Mouse (Mus musculus) telencephalon, adult 2 months (tissue): ENCODE data around the gene Sema3g.

Experiments used
- DNase-seq: peaks from one replicate; pipeline ENCODE4 v3.0.0-alpha.2; 2011; ENCODE audit warnings: low read depth, low spot score

Sema3g gene

DNA sequence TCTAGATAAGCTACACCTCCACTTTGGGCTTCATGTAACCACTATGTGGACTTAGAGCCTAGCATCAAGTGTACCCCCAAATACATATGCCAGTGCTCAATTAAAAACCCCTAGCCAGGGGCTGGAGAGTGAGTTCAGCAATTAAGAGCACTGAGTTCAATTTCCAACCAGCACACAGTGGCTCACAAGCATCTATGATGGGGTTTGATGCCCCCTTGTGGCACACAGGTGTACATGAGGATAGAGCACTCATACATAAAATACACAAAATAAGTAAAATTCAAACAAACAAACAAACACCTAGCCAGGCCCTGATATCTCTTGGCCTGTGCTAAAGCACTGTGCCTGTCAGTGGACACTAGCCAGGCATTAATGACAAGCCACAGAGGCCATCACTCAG lies 21.7 kb upstream of the Sema3g start:
- no peak for DNase-seq

DNA sequence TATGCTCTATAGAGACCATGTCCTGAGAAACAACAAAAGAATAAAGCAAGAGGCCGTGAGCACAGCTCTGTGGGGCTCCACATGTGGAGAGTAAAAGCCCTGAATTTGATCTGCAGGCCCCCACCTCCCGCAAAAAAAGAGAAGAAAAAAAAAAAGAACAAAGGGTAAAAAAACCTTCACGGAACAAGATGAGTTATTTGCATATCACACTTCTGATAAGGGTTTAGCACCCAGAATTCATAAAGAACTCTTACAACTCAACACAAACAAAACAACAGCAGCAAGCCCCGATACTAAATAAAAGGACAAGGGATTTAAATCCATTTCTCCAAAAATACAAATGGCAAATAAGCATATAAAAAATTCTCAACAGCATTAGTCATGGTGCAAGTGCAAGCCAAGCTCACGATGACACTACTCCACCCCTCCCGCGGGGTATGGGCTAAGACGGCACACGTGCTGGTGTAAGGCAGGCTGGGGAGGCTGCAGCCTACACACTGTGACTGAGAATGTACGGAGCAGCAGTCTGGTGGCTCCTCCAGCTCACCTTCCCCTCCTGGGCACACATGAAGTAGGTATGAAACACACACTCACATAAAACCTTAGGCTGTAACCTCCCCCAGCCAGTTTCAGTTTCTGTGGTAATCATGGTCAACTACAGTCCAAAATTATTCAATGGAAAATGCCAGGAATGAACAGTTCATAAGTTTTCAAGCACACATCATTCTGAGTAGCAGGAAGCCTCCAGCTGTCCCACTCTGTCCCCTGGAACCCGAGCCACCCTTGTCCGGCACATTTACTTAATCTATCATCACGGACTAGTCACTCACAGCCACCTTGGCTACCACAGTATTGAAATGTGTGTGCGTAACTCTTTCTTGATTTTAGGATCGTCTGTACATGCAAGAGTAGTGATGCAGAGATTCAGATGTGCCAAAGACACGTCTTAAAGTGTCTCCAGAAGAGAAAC lies 19.8 kb upstream of the Sema3g start:
- DNase-seq, result peak; percentile 64

DNA sequence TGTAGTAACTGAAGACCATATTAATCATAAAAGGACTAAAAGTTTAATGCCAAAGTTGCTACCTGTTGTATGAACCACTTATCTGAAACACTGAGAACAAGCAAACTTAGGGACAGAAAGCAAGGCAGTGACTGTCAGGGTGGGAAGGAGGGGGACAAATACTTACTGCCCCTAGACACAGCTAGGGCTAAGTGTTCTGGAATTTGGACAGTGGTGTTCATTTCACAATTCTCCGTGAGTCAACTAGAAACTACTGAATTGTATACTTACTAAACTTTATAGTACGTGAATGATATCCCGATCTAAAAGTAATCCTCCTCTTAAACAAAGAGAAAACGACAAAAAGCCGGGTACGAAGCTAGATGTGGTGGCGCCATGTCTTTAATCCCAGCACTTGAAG lies 18.1 kb upstream of the Sema3g start:
- no peak for DNase-seq

DNA sequence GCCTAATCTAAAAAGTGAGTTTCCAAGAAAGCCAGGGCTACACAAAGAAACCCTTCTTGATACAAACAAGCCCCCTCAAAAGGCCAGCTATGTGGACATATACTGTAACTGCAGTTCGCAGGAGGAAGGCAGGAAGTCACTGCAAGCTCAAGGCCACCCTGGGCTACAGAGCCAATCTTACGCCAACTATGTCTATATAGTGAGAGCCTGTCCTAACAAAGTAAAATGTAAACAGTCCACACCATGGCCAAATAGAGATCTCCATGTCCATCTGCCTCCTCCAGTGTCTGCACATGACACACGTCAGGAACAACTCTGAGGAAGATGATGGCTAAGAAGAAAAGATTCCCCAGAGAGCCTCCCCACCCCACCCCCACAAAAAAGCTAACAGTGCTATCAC lies 17.6 kb upstream of the Sema3g start:
- no peak for DNase-seq

DNA sequence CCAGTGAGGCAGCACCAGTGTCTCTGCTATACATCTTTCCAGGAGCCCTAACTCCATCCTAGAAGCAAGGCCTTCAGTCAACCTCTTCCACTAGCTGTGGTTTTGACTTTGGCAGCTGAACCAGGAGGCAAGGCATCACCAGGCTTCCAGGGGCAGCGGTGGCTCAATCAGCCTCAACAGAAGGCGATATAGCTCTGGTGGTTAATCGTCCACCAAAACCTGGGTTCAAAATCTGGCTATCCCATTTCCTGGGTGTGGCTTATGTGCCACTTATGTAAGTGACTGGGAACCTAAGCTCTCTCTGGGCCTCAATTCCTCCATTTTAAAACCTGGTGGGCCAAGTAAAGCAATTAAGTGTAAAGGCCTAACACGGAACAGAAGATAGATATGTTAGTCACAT lies 12.8 kb upstream of the Sema3g start:
- DNase-seq, result no peak

DNA sequence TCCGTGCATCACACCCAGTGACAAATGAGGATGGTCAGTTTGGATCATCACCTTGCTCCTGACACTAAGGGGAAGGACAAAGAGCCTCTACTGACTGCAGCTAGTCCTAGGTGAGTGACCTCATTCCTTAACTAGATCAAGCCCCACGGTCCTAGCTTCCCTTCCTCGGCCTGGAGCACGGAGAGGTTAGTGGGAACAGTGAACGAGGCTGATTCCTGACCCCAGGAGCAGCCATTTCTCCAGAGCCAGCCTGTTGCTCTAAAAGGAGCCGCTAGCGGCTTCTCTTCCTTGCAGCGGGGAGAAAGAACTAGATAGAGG lies 12.5 kb upstream of the Sema3g start:
- no peak for DNase-seq

DNA sequence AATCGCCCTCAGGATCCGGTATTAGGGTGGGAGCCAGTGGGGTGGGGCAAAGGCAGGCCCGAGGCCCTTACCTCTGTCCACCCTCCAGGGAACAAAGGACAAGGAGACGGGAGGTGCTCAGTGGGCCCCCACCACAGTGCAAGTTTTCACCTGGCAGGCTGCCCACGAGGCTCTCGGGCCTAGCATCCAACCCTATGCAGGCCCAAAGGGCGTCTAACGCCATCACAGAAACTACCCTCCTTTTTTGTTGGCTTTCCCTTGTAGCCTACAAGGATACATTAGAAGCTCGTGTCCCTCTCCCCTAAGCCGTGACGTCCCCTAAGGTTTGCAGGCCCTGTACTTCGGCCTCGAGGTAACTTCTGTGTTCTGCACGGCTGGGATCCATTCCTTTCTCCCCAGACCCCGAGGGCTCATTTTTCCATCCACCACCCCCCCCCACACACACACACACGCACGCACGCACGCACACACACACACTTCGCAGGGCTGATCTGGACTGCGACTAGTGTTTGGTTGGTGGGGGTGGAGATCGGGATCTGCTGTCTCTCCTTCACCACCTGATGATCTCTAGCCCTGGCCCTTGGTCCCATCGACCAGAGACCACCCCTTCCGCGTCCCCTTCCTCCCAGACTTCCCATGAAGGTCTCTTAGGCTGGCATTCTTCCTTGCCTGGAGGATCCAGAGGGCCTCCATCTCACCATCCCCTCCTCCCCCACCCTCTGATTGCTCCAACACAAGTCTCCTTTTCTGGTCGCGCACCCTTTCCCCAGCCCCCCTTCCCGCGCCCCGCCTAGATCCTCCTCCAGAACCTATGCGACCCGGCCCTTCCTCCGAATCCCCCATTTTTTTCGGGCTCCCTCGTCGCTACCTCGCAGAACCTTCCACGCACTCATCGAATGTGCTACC lies 11.8 kb upstream of the Sema3g start:
- no peak for DNase-seq

DNA sequence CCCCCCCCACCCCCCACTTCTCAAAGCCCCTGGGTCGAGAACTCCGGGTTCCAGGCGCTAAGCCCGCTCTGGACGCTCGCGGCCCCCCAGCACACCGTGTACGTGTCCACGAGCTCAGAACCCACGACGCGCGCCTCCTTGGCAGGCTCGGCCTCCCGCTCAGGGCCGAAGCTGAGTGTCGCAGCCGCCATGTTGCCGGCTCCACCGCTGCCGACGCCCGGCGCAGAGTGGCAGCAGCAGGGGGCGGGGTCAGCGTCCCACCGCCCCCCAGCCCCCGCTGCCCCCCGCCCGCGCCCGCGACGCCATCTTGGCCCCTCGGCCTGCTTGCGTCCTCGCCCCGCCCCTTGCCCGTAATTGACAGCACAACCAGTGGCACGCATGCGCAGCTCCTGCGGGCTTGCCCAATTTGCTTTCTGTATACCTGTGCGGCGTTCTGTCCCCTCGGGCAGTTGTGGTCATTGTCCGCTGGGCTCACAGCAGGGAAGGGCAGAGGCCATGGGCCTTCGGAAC lies 11.1 kb upstream of the Sema3g start:
- DNase-seq, result peak; percentile 83

DNA sequence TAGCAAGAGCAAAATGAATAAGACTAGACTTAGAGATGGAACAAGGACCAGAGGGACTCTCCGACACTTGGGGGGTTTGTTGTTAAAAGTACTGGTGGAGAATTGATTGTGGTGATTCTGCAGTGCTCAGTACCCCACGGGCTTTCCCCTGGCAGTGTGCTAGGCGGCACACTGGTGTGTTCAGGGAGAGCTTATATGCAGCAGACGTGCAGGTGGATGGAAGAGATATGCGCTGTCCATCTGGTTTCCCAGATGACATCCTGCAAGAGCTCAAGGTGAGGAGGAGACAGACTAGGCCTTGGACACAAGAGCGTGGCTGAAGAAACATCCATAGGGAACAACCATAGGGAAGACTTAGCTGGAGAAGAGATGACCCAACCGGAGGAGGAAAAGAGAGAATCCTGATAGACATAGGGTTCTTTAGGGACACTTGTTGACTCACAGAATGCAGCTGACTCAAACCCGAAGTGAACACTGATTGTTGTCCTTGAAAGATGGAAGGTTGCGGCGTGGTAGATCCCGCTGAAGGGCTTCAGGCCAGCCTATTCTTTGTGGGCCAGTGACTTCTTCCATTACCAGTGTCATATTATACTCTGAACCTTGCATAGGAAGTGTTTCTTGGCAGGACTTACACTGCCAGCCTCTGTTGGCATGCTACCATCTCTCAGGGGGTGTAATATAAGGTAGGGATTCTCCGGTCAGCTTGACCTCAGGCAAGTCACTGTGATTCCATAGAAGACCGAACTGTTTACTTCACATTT lies 10.4 kb upstream of the Sema3g start:
- no peak for DNase-seq

DNA sequence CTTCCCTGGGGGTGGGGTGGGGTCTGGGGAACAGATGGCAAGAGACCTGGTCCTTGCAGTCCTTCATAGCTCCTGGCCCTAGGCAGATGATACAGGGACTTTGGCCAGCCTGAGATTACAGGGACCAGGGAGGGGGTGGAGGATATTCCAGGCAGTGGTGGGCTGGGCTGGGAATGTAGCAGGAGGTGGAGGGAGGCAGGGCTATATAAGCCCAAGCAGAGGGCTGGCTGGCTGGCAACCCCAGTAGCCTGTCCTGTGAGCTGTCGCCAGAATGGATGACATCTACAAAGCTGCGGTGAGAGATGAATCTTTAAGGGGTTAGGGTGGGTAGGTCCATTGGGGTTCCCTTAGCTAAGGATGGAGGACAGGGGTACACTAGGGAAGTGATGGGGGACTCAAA lies 9.6 kb upstream of the Sema3g start, which contains the start of gene Tnnc1:
Tnnc1 (plus strand) TSS at position 229 of the 400 bp plus-strand sequence.
- no peak for DNase-seq

DNA sequence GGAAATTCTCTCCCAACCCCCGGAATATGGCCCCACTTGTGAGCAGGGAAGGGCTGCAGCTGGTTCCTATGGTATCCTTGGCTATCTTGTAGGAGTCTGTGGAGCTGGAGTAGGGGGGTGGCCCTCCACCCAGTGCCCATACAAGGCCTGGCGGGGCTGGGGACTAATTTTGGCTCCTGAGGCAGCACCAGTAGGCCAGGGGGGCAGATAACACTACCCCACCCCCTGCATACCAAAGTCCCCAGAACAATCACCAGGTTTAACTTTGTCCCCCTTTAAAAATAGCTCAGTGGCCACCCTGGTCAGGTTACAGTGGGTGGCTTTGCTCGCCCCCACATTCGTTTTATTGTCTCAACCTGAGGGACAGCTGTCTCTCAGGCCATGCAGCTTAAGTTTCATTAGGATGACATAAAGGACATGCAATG lies 8.5 kb upstream of the Sema3g start:
- DNase-seq, result no peak

DNA sequence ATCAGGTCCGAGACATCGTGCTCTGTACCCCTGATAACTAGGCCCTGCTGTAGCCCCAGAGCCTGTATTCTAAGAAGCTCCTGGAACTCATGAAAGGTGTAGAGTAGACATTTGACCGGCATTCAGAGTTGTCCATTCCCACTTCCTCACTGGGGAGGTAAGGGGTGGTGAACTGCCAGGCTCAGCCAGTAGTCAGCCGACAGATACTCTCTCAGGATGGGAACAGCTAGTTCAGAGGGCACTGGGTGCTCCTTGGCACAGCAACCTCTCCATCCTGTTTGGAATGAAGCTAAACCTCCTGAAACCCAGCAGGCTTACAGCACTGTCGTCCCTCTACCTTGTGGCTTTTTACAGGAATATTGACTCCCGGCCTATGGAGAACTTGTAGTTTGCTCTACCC lies 5.8 kb upstream of the Sema3g start:
- DNase-seq, result no peak

DNA sequence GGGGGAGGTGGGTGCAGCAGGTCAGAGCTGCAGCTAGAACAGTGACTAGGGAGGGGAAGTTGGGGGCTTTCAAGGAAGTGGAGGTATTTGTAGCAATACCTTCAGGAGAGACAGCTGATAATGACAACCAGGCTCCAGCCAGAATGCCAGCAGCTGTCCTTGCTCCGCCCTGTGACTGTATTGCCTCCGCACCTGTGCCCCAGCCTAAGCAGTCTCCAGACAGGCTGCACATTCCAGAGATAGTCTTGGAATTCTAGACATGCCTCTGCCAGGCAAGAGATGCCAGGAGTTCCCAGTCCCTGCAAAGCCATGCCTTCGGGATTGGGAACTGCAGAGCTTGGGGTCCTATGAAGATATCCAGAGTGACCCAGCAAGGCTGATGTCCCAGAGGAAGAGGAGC lies 5.2 kb upstream of the Sema3g start:
- DNase-seq, result no peak

DNA sequence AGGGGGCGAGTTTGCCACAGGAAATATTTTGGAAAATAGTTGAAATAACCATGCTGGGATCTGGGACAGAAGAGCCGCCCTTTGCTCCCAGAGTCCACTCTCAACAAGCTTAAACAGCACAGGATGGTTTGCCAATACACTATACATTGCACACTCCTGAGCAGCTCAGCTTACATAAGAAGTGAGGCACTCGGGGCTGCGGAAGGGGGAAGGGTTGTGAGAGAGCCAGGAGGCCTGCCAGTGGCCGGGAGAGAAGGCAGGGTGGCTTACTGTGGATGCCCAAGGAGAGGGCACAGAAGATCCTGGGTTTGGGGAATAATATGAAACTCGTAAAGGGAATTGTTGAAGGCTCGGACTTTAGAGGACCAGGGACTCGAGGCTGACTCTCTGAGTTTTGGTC lies 3.8 kb upstream of the Sema3g start:
- no peak for DNase-seq

DNA sequence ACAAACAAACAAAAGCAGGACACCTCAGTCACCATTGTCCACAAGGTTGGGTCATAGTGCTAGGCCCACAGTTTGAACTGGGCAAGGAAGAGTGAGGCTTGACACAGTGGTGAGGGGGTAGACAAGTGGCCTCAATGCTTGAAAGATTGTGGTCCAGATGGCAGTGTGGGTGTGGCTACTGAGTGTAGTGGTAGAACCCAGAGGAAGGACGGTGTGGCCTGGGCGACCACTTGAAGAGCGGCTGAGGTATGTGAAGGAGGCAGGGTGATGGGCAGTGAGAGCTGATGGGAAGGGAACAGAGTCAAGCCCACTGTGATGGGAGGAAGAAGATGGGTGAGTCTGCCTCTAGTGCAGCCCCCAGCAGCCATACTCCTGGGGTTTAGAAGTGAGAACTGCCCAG lies 3.0 kb upstream of the Sema3g start:
- DNase-seq, result no peak

DNA sequence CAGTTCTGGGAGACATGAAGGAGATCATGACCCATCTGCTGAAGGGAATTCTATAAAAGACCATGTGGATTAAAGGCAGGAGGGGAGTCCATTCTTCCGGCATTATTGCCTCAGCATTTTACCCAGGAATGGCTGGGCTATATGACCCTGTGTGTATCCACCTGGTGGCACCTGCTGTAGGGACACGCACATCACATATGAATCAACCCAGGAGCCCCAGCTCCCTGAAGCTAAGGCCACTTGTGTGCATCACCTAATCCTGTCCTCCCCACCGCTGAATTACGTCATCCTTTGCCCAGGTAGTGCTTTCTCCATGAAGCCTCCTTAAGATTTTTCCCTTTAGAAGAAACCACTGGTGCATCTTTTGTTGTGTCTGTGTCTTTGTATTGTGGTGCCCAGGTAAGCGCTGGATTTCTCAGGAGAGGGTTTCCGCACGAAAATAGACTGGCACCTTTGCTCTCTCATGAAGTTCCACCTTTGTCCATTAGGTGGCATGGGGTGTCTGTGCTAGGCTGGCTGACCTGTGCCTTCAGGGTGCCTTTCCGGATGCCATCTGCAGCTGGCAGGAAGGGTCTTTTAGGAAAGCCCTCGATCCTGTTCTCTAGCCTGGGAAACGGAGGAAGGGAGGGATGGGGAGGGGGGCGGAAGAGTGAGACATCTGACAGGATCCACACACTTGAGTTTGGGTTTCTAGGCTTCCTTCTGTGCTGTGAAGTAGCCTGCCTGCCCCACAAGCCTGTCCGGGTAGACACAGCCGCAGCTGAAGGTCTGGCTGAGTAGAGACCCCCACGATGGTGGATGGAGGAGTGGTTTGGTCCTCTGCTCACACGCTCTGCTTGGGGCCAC lies 2.3 kb upstream of the Sema3g start:
- no peak for DNase-seq

DNA sequence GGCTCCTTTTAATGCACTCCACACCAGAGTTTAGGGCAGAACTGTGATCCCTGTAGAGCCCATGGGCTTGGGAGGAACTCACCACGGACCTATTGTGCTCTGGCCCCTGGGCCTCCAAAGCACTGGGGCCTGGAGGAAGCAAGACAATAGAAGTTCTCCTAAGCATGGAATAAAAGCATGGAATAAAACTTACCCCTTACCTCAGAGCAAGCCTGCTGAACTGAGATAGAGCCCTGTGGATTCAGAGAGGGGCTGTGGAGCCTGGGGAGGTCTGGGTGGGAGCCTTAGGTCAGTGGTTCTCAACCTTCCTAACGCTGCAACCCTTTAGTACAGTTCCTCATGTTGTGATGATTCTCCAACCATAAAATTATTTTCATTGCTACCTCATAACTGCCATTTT lies 814 bp upstream of the Sema3g start, which contains the start of gene Nisch:
Nisch (minus strand) TSS at position 101 of the 400 bp plus-strand sequence.
- no peak for DNase-seq

DNA sequence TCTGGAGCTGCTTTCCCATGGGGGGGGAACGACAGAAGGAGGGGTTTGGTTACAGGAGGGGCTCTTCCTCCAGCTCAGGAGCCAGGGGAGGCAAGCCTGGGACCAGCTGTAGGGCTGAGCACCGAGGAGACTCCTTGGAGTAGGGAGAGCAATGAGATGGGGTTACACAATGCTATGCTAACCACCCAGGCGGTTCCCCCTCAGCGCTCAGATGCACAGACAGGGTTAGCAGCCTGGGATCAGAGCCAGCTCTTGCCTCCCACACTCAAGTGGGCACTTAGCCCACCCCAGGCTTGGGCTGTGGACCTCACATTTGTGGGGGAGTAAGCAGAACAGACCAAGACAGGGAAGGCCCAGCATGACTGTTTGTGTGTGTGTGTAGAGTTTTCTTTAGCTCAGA lies 9.3 kb downstream of the Sema3g start:
- DNase-seq, result no peak

DNA sequence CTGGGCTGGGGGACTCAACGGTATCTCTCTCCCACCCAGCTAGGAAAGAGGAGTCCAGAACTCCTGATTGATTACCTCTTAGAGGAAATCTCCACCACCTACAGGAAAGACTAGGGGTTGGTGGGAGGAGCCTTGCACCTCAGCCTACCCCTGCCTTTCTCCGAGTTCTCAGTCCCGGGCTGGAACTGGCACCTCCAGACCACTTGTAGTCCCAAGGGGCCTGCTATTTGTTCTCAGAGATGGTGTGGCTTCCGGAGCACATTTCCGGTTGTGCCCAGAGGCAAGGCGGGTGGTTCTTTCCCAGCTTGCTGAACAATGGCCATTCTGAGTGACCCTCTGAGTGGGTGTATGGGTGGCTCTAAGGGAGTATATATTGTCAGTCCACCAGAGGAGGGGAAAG lies 10.6 kb downstream of the Sema3g start:
- no peak for DNase-seq

DNA sequence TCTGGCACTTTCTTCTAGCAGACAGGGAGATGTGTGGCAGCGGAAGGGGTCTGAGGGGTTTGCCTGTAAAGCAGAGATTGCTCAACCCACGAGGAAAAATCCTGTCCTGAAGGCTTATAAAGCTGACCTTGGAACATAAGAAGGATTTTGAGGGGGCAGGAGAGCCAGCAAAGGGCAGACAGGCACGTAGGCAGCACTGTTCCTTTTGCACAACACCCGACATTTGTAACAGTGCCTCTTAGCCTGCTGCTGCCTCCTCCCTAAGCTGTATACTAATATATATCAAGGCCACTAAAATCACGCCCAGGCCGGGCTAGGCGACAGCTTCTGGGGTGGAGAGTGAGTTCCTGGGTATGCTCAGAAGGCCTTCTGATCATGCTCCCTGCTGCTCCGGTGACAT lies 12.8 kb downstream of the Sema3g start:
- DNase-seq, result no peak
